Mouse (Mus musculus) limb, embryonic 14.5 days (tissue): ENCODE measurements around the gene Mvb12b. TPM values are rescaled to one million over a fixed set of nuclear protein-coding genes. Genes with fewer than 3 reads are reported as not detected.

ENCODE experiments used
- ATAC-seq: fragments of 200-750 bp; cut with Nextera tagmentation; 2 replicates; pipeline ENCODE4 v1.8.0; 2017; ENCODE audit warnings: low read depth, moderate number of reproducible peaks, moderate TSS enrichment; ENCODE audit not compliant: low FRiP score
- DNase-seq: peaks from one replicate; pipeline ENCODE4 v3.0.0-alpha.2; 2015; ENCODE audit warnings: low spot score
- H3K27ac ChIP-seq: fragments of 300-500 bp; sonication (generic); replicated peaks from 2 replicates; pipeline ENCODE4 v1.5.1; 2014; ENCODE audit warnings: low read depth, mild to moderate bottlenecking, low read length, moderate library complexity, mixed read lengths
- H3K27me3 ChIP-seq: fragments of 300-500 bp; sonication (generic); 2 replicates; pipeline ENCODE4 v1.6.1; 2014; ENCODE audit warnings: low read length, mixed read lengths; ENCODE audit not compliant: control insufficient read depth, insufficient read depth
- H3K36me3 ChIP-seq: fragments of 300-500 bp; sonication (generic); 2 replicates; pipeline ENCODE4 v1.6.1; 2014; ENCODE audit warnings: mild to moderate bottlenecking, low read length, moderate library complexity, mixed read lengths; ENCODE audit not compliant: control insufficient read depth, insufficient read depth
- H3K4me1 ChIP-seq: fragments of 300-500 bp; sonication (generic); 2 replicates; pipeline ENCODE4 v1.6.1; 2014; ENCODE audit warnings: antibody characterized with exemption, low read length, mixed read lengths; ENCODE audit not compliant: control insufficient read depth, insufficient read depth
- H3K4me2 ChIP-seq: fragments of 300-500 bp; sonication (generic); replicated peaks from 2 replicates; pipeline ENCODE4 v1.6.1; 2014; ENCODE audit warnings: low read depth, mild to moderate bottlenecking, low read length, moderate library complexity; ENCODE audit not compliant: severe bottlenecking
- H3K4me3 ChIP-seq: fragments of 300-500 bp; sonication (generic); replicated peaks from 2 replicates; pipeline ENCODE4 v1.5.1; 2014; ENCODE audit warnings: low read length
- H3K9ac ChIP-seq: fragments of 300-500 bp; sonication (generic); 2 replicates; pipeline ENCODE4 v1.6.1; 2014; ENCODE audit warnings: mild to moderate bottlenecking, low read depth, low read length, moderate library complexity; ENCODE audit not compliant: severe bottlenecking
- H3K9me3 ChIP-seq: fragments of 300-500 bp; sonication (generic); 2 replicates; pipeline ENCODE4 v1.6.1; 2016; ENCODE audit warnings: low read length; ENCODE audit not compliant: control insufficient read depth
- POLR2A ChIP-seq: fragments of 200-500 bp; IDR thresholded peaks from 2 replicates; pipeline ENCODE4 v1.8.0; 2012; ENCODE audit warnings: inconsistent platforms, mild to moderate bottlenecking, moderate library complexity, borderline replicate concordance; ENCODE audit not compliant: insufficient read depth, insufficient read length; ENCODE audit errors: extremely low read depth
- WGBS: fragments of 180-500 bp; shearing (Covaris S2); extraction: QIAGEN DNeasy Blood & Tissue Kit; methylation state at CpG from one replicate; pipeline ENCODE4 v1.1.7; 2014; 5-methylcytosine and 5-hydroxymethylcytosine counted together
- polyA plus RNA-seq, 2 experiments: library from polyadenylated mRNA; depleted of rRNA in 1 of 2; stranded (reverse) in 1 of 2; unstranded in 1 of 2; fragments of >200 nt; fragmentation: Nextera tagmentation in 1 of 2; extraction: Ambion mirVana in 1 of 2; gene quantifications; 2 replicates each; pipeline versions ENCODE4 v1.2.1 to v1.2.3; 2012 to 2014

Mvb12b gene
- polyA plus RNA-seq, 2 experiments: 17.5 to 26.6 TPM

- H3K36me3 ChIP-seq: 0 out of 2 replicates have a peak, but pooled peaks cover 3% of the 10 kb centered on the region
- DNase-seq (no peak), ATAC-seq (peak; percentile 53; the same call in 1 of the 2 replicates)
- no peak for TF ChIP-seq POLR2A
- no peaks in the 10 kb centered on the region for H3K27me3 ChIP-seq
- no peak overlapping the region for H3K27ac ChIP-seq
- H3K9me3 ChIP-seq: no peaks in the 10 kb centered on the region
- H3K4me1 ChIP-seq: peaks cover 16% of the 10 kb centered on the region
- no peak overlapping the region for H3K4me3 ChIP-seq
- no peak overlapping the region for H3K9ac ChIP-seq
- no peak overlapping the region for H3K4me2 ChIP-seq
- 28% methylated on average over 6 of the region's 6 CpGs for WGBS
Observed at GRCm38 (mm10) chr2:33789279-33789678, 98.5 kb downstream of the Mvb12b start.

DNA sequence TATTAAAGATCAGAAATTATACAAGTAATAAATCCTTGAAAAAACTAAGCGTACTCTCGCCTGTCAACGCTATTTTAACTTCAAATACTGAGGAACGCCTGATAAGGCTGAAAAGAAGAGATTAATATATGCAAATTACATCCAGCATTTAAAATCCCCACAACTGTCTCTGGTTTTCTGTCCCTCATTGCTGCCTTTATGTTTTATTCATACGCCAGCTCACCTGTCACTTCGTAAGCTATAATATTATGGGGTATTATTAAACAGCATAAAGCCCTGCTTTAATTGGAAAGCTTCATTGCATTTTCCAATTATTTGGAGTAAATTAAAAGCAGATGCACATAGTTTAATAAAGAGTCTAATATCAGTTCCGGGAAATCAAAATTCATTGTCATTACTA lies 98.9 kb downstream of the Mvb12b start:
- Histone ChIP-seq H3K4me2 (no peak overlapping the region), H3K4me1 (peaks cover 16% of the 10 kb centered on the region), H3K9me3 (no peaks in the 10 kb centered on the region), H3K27me3 (no peaks in the 10 kb centered on the region), H3K36me3 (0 out of 2 replicates have a peak, but pooled peaks cover 3% of the 10 kb centered on the region), H3K4me3 (no peak overlapping the region), H3K27ac (no peak overlapping the region), H3K9ac (no peak overlapping the region)
- 56% methylated on average over 7 of the region's 7 CpGs for WGBS
- DNase-seq (no peak), ATAC-seq (no peak)
- TF ChIP-seq POLR2A: no peak

GRCm38 (mm10) chr2:33788131-33788530 lies 99.6 kb downstream of the Mvb12b start:
- Histone ChIP-seq H3K36me3 (0 out of 2 replicates have a peak, but pooled peaks cover 6% of the 10 kb centered on the region), H3K4me3 (no peak overlapping the region), H3K4me2 (no peak overlapping the region), H3K9ac (no peak overlapping the region), H3K4me1 (peaks cover 16% of the 10 kb centered on the region), H3K27ac (no peak overlapping the region), H3K27me3 (no peaks in the 10 kb centered on the region), H3K9me3 (no peaks in the 10 kb centered on the region)
- ATAC-seq (no peak), DNase-seq (no peak)
- whole genome bisulfite sequencing: 45% methylated on average over 13 of the region's 13 CpGs
- no peak for TF ChIP-seq POLR2A

DNA sequence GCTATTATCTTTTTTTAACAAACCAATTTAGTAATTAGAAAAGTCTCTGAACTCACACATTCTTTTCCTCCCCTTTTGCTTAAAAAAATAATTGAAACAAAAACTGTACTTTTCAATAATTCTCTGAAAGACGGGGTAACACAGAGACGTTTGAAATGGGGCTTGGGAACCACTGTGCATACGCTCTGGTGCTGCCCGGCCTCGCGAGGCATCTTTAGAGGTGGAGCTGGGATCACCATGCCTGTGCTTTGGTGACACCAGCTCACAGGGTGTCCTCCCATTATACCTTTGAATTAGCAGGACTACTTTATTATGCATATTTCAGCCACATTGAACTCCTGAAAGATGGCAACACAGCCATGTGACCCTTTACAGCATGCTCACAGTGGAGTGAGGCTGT lies 101.7 kb downstream of the Mvb12b start:
- H3K36me3 ChIP-seq: 0 out of 2 replicates have a peak, but pooled peaks cover 7% of the 10 kb centered on the region
- DNase-seq: no peak
- H3K27ac ChIP-seq: no peak overlapping the region
- H3K27me3 ChIP-seq: no peaks in the 10 kb centered on the region
- no peak overlapping the region for H3K4me2 ChIP-seq
- TF ChIP-seq POLR2A: no peak
- no peak for ATAC-seq
- no peaks in the 10 kb centered on the region for H3K9me3 ChIP-seq
- peaks cover 29% of the 10 kb centered on the region for H3K4me1 ChIP-seq
- H3K4me3 ChIP-seq: no peak overlapping the region
- WGBS: 81% methylated on average over 6 of the region's 6 CpGs
- H3K9ac ChIP-seq: no peak overlapping the region

DNA sequence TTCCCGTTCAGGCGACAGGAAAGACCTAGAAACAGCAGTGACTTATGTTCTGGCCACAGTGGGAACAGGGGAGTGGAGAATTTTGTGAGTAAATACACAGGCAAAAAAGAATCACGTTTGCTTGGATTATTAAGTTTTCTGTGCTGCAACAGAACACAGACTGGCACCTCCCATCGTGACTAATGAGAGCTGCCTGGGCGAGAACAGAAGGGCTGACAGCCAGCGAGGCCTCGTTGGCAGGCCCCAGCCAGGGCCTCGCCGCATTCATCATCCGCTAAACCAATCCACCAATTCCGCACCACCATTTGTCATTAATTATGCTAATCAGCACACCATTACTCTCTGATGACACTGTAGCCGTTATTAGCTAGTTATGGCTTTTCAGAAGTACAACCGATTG lies 102.2 kb downstream of the Mvb12b start:
- H3K27ac ChIP-seq: no peak overlapping the region
- WGBS: 45% methylated on average over 13 of the region's 13 CpGs
- no peak for DNase-seq
- no peak overlapping the region for H3K9ac ChIP-seq
- peaks cover 26% of the 10 kb centered on the region for H3K4me1 ChIP-seq
- TF ChIP-seq POLR2A: no peak
- no peak overlapping the region for H3K4me2 ChIP-seq
- no peak overlapping the region for H3K4me3 ChIP-seq
- 0 out of 2 replicates have a peak, but pooled peaks cover 7% of the 10 kb centered on the region for H3K36me3 ChIP-seq
- no peaks in the 10 kb centered on the region for H3K27me3 ChIP-seq
- H3K9me3 ChIP-seq: no peaks in the 10 kb centered on the region
- no peak for ATAC-seq

GRCm38 (mm10) chr2:33784721-33785120 lies 103.0 kb downstream of the Mvb12b start:
- H3K4me2 ChIP-seq: no peak overlapping the region
- H3K4me1 ChIP-seq: peaks cover 26% of the 10 kb centered on the region
- no peak for DNase-seq
- no peak for TF ChIP-seq POLR2A
- H3K4me3 ChIP-seq: no peak overlapping the region
- H3K9ac ChIP-seq: no peak overlapping the region
- 0 out of 2 replicates have a peak, but pooled peaks cover 7% of the 10 kb centered on the region for H3K36me3 ChIP-seq
- 88% methylated on average over 1 of the region's 1 CpGs for WGBS
- no peak for ATAC-seq
- H3K9me3 ChIP-seq: no peaks in the 10 kb centered on the region
- H3K27me3 ChIP-seq: no peaks in the 10 kb centered on the region
- H3K27ac ChIP-seq: no peak overlapping the region
